Mouse (Mus musculus): Measurements from ENCODE around the gene Slc16a8. TPM values are rescaled to one million over a fixed set of nuclear protein-coding genes. Genes with fewer than 3 reads are reported as not detected.
A peak's percentile ranks its signal among the peaks of the same experiment; 100 is the strongest.

Gene Slc16a8
- total RNA-seq, 2 experiments from 2014 or later: 0.18 to 0.25 TPM

DNA sequence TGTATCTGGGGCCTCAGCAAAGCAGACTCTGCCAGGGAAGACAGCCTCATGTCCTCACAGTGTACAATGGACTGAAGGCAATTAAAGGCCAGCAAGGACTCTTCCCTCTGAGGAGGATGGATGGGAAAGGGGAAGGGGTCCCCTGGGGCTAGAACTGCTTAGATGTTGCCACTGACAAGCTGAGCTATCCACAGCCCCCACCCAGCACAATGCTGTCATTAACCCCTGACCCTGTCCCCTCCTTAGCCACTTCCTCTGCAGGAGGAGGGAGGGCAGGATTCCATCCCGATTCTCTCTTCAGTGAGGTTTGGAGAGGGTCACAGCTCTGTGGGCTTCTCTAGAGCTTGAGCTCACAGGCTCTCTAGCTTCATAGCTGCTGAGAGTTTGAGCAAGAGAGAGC, 35.0 kb downstream of the Slc16a8 start:
- DNase-seq (ENCODE audit: low spot score in 2 of 2): no peak

DNA sequence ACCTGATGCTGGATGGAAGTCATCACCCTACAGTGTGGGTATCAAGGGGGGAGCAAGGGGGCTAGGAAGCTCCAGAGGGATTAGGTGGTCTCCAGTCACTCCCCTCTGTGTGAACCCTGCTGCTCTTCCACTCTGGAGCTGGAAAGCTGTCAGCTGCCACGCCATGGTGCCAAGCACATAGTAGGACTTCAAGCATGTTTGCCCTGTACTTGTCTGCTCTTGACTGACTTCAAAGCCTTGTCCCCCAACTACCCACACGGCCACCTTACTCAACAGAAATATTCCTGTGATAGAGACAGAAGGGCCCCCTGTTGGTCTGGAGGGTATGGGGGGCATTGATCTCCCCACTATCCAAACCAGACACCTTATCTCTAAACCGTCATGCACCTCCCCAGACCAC, 38.4 kb downstream of the Slc16a8 start:
- no peak for DNase-seq (ENCODE audit: low spot score in 2 of 2)

DNA sequence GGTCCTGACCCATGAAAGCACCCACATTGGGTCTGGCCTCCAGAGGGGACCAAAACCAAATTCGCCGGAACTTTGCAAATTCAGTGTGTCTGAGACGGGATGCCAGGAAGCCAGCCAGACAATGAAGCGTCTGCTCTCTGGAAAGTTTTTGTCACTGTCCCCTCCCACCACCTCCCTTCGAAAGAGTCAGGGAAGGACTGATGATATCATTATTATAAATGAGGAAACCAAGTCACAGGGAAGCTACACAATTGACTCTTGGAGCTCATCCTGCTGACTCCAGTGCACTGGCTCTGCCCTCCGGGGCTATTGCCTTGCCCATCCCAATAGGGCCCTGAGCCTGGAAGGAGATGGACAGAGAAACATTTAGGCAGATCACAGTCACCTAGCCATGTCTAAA, 41.0 kb downstream of the Slc16a8 start:
- no peak for DNase-seq (ENCODE audit: low spot score in 2 of 2)

DNA sequence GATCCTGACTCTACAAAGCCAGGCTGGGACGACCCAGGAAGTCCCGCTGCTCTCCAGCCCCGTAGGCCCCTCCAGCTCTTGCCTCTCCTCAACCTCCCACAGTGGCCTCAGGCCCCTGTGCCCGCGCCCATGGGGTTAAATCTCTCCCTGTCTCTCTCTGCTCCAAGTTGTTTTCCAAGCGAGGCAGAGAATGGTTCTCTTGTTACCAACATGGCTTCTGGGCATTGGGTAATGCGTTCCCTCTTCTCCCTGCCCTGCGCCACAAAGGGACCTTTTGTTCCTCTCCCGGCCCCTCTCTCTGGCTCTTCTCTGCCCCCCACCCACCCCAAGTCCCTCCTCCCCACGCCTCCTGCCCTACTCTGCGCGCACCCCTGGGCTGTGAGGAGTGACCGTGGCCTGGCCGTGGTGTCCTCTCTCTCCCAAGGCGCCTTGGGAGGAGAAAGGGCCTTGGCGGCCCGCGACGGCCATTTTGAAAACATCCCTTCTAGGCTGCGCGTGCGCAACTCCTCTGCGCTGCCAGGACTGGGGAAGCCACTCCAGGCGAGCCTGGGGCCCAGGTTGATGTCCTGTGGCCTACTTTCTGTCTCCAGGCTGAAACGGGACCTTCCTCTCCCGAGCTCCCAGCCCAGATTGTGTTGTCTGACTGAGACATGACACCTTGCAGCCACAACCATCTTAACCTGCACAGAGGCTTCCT, 41.7 kb downstream of the Slc16a8 start:
- DNase-seq (ENCODE audit: low spot score in 2 of 2): peak in 1 of 2 experiments; percentile 39

DNA sequence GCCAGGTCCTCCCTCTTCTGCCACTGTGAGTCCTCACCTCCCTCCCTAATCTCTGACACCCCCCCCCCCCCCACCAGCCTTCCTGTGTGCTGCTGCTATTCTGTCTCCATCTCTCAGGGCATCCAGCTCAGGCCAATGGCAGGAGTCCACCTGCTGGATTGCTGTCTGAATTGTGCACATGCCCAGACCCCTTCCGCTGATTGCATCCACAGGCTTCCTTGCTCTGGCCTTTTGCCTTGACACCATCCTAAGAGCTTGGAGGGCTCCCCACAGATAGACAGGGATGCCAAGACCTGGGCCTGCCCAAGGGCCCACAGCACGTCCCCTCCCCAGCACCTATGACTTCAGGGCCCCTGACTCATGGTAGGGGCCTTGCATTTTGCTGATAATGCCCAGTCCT, 44.2 kb downstream of the Slc16a8 start:
- DNase-seq (ENCODE audit: low spot score in 2 of 2): no peak

DNA sequence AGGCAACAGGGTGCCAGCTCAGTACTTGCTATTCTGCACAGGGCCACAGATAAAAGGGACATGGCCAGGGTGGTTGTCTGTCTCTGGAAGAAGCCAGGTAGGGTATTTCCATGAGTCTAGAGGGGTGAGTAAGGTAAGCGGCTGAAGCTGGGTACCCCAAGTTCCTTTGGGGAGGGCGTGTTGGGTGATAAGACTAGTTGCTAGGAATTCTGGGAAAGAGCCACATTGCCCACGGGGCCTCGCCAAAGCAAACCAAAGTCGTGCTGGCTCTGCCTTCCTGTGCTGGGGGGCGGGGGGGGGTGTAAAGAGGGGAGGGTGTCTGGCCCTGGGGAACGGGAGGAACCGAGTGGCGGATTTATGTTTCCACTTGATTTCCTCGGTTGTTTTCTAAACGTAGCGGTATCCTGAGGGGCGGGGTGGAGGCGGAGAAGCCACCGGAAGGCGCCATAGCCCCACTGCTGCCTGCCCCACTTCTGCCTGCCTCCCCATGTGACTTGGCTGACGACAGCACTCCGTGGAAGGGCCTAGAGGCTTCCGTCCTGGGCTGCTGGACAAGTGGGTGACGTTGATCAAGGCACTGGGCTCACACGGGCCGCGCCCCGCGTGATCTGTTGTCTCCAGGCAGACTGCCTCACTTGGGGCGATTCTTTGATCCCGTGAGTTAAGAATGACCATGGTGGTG, 45.7 kb downstream of the Slc16a8 start:
- DNase-seq (ENCODE audit: low spot score in 2 of 2): peak in 1 of 2 experiments; percentile 54

DNA sequence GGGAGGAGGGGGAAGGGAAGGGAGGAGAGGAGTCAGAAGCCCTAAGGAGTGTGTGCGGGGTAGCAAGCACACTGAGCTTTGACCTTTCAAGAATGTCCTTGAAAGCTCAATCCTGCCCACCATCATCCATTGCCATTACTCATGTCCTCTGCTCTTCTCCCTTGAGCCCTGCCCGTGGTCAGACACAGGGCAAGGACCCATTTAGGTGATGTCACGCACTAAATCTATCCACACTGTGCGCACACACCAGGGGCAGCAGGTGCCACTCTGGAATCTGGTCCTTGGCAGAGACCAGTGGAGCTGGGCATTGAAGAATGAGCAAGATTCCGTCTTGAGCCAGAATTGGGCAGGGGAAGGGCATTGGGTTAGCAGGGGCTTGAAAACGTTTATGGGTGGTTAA, 46.4 kb downstream of the Slc16a8 start:
- DNase-seq (ENCODE audit: low spot score in 2 of 2): no peak

DNA sequence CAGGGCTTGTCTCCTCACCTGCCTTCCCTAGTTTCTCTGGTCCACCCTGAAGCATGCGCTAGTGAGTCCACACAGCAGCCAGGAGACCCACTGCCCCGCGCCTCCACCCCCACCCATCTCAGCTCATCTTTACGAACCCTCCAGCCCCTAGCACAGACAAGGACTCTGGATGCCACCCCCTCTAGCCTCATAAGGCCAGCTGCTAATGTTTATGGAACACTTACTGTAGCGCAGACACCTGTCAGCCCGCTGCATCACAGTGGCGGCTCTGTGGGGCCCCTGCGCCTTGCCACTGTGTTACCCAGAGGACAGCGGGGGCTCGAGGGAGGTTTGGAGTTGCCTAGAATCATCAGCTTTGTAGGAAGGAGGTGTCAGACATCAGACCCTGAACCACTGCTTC, 52.0 kb downstream of the Slc16a8 start:
- DNase-seq (ENCODE audit: low spot score in 2 of 2): no peak

DNA sequence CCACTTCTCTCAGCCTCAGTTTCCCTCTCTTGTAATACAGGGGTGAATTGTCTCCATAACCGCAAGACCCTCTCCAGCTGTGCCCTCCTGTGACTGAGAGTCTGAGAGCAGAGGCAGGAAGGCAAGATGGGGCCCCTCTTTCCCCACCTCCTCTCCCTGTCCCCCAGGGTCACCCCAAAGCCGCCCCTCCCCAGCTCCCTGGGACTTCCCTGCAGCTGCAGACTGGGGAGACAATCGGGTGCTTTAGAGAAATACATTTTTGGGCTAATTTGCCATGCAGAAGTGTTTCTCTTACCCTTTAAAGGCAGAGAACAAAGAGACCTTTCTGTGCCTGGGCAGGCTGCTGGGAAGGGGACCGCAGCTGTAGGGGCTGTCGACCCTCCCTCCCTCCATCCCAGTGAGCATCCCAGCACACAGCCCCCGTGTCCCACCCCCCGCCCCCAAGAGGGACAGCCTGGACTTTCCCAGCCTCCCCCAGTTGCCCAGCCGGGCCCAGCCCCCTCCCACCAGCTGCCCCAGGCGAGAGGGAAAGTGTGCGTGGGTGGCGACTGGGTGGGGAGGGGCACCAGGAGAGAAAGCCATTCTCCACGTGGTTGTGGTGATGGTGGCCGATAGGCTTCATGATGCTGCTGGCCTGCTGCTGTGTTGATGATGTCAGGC, 52.9 kb downstream of the Slc16a8 start:
- peak; percentile 19 to 37 for DNase-seq (ENCODE audit: low spot score in 2 of 2)

Other genes with a start within 250 kb of the Slc16a8 start
- 10 to 100 TPM; 83.7 to 93.8 TPM for gene H1f0, start 226.3 kb downstream of the Slc16a8 start, total RNA-seq (2021)
- gene Galr3, start 212.9 kb downstream of the Slc16a8 start, total RNA-seq (2021): under 1 TPM in 1 of 2 experiments, not detected in 1; 0.42 TPM
- 10 to 100 TPM; 18.0 to 22.7 TPM for gene Ankrd54, start 191.9 kb downstream of the Slc16a8 start, total RNA-seq (2021)
- 10 to 100 TPM; 71.5 to 71.8 TPM for gene Eif3l, start 179.6 kb downstream of the Slc16a8 start, total RNA-seq (2021)
- gene Micall1, start 145.9 kb downstream of the Slc16a8 start, total RNA-seq (2021): 10 to 100 TPM; 33.9 to 35.3 TPM
- gene Polr2f, start 113.8 kb downstream of the Slc16a8 start, total RNA-seq (2021): 100 to 1,000 TPM; 108 to 109 TPM
- 10 to 100 TPM in 1 of 2 experiments, 1 to 10 TPM in 1; 9.2 to 12.4 TPM for gene 1700088E04Rik, start 113.5 kb downstream of the Slc16a8 start, total RNA-seq (2021)
- gene Sox10, start 89.5 kb downstream of the Slc16a8 start, total RNA-seq (2021): 10 to 100 TPM; 32.0 to 35.9 TPM
- 10 to 100 TPM; 44.4 to 46.4 TPM for gene Pick1, start 25.6 kb downstream of the Slc16a8 start, total RNA-seq (2021)
- gene Gm49486, start 25.4 kb downstream of the Slc16a8 start, total RNA-seq (2021): under 1 TPM in 1 of 2 experiments, not detected in 1; 0.28 TPM
- gene Baiap2l2, start 30.8 kb upstream of the Slc16a8 start, total RNA-seq (2021): 1 to 10 TPM; 1.9 to 4.8 TPM
- gene Pla2g6, start 73.6 kb upstream of the Slc16a8 start, total RNA-seq (2021): 10 to 100 TPM; 23.0 to 23.1 TPM
- gene Maff, start 91.9 kb upstream of the Slc16a8 start, total RNA-seq (2021): 1 to 10 TPM; 2.1 TPM
- gene Tmem184b, start 148.8 kb upstream of the Slc16a8 start, total RNA-seq (2021): 10 to 100 TPM; 55.0 to 57.9 TPM
- gene Csnk1e, start 200.8 kb upstream of the Slc16a8 start, total RNA-seq (2021): 100 to 1,000 TPM in 1 of 2 experiments, 10 to 100 TPM in 1; 95.9 to 109 TPM

Measured in layer of hippocampus, adult 18-20 months (tissue).